Mouse (Mus musculus) embryonic fibroblast, embryonic 13.5 days (primary cell): ENCODE data around the gene Mettl7a2. TPM values are rescaled to one million over a fixed set of nuclear protein-coding genes. Genes with fewer than 3 reads are reported as not detected.
"Not testable (repeated sequence)": the region's sequence is repeated elsewhere in the genome, so short reads cannot be mapped to it uniquely, and the experiment has no call there.

Experiments used
- H3K27ac ChIP-seq: 2 replicates; pipeline ENCODE4 v1.5.1; 2012; ENCODE audit warnings: low read length, control low read depth, inconsistent platforms; ENCODE audit not compliant: insufficient read depth
- H3K4me1 ChIP-seq: 2 replicates; pipeline ENCODE4 v1.6.1; 2011; ENCODE audit warnings: low read length; ENCODE audit not compliant: control insufficient read depth, insufficient read depth
- H3K4me3 ChIP-seq: 2 replicates; pipeline ENCODE4 v1.5.1; 2011; ENCODE audit warnings: mild to moderate bottlenecking, control low read depth, low read length; ENCODE audit not compliant: insufficient read depth
- CTCF ChIP-seq: IDR thresholded peaks from 2 replicates; pipeline ENCODE4 v1.5.1; 2011; ENCODE audit warnings: mild to moderate bottlenecking, control low read depth, low read length, moderate library complexity, borderline replicate concordance; ENCODE audit not compliant: insufficient read depth
- POLR2A ChIP-seq: IDR thresholded peaks from 2 replicates; pipeline ENCODE4 v1.6.1; 2011; ENCODE audit warnings: low read depth, mild to moderate bottlenecking, control low read depth, low read length, moderate library complexity
- polyA plus RNA-seq: library from polyadenylated mRNA; stranded (reverse); fragments of >200 nt; gene quantifications from 2 replicates; pipeline ENCODE4 v1.2.4, GENCODE M21; 2011; ENCODE audit warnings: low read depth; ENCODE audit not compliant: missing spikeins, insufficient read length

Gene Mettl7a2
- polyA plus RNA-seq, 1 experiment: not detected

DNA sequence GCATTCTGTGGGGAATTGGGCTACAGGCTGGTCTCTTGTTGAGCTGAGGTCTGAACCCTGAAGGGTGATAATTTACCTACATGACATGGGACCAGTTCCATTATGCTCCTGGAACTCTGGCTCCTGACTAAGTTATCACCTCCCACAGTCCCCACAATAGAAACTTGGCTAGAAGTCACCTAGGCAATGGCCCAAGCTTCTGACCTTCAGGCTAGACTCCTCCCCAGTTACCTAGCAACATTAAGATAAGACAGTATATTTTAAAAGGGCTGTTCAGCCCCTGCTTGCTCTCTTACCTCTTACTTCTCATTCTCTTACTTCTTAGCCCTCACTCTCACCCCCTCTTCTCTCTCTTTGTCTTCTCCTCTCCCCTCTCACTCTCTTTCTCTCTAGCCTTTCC is 7.5 kb upstream of the Mettl7a2 start:
- H3K4me1 ChIP-seq: no peaks in the 10 kb centered on the region
- H3K4me3 ChIP-seq: no peak overlapping the region
- TF ChIP-seq CTCF (no peak), POLR2A (no peak)
- H3K27ac ChIP-seq: no peak overlapping the region

DNA sequence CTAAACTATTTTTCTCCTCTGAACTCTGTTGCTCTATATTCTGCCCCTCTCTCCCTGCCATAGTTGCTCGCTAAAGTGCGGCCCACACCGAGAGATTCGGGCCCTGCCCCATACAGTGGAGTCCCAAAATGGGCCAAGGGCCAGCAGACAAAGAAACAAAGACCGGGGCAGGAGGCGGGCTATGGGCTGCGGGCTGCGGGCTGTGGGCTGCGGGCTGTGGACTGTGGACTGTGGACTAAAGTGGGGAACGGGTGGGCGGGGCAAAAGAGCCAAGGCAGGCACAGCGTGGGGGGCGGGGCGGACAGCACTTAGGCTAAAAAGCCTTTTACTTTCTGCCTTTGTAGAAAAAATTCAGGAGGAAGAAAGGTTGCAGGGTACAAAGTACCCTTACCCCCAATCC is 6.2 kb upstream of the Mettl7a2 start:
- Histone ChIP-seq H3K4me3 (no peak overlapping the region), H3K4me1 (no peaks in the 10 kb centered on the region), H3K27ac (no peak overlapping the region)
- TF ChIP-seq POLR2A: no peak
- TF ChIP-seq CTCF: no peak

DNA sequence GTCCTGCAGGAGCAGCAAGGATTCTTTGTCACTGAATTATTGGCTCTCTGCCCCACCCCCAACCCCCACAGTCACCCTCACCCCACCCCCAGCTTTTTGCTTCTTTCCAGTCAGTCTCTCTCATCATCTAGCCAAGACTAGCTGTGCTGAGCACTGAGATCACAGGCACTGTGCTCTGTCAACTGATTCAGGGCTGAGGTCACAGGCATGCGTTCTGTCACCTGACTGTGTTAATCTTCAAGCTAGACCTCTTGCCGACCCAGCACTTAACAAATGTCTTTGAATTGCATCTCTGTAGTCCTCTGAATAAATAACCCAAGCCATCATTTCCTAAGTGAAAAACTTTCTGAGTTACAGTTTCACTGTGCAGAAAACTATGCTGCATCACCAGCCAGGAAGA is 3.5 kb upstream of the Mettl7a2 start:
- Histone ChIP-seq H3K4me1 (no peaks in the 10 kb centered on the region), H3K4me3 (no peak overlapping the region), H3K27ac (no peak overlapping the region)
- TF ChIP-seq POLR2A (no peak), CTCF (no peak)

DNA sequence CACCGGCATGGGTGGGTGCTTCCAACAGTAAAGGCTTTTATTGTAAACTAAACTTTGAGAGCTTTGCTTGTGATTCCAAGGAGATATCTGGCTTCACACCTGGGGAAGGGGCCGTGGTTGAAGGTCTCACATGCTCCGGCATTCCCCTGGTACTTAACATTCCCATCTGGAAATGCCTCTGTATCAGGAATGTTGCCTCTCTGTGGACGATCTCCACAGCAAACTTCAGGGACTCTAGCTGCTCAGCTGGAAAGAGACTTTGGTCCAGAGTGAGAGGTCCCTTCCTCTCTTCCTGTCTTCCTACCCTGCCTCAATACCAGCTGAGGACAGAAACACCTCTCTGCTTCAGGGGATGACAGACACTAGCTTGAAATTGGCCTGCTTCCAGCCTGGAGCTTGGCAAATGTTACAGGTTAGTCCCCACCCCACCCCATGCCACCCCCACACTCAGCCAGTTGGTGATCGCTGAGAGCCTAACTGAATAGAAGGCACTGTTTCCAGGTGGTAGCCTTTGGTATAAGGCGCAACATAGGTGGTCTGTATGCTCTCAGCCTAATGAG is 1.4 kb upstream of the Mettl7a2 start:
- Histone ChIP-seq H3K4me3 (no peak overlapping the region), H3K4me1 (no peaks in the 10 kb centered on the region), H3K27ac (no peak overlapping the region)
- TF ChIP-seq POLR2A: no peak
- no peak for TF ChIP-seq CTCF

DNA sequence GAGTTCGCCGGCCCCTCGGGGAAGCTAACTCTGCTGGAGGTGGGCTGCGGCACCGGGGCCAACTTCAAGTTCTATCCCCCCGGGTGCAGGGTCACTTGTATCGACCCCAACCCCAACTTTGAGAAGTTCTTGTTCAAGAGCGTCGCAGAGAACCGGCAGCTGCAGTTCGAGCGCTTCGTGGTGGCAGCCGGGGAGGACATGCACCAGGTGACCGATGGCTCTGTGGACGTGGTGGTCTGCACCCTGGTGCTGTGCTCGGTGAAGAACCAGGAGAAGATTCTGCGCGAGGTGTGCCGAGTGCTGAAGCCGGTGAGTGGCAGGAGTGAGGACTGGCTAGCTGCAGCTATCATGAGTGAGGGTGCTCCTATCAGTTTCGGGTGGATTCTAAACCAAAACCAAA is 399 bp downstream of the Mettl7a2 start:
- H3K4me3 ChIP-seq, H3K27ac ChIP-seq, H3K4me1 ChIP-seq: not testable (repeated sequence)

DNA sequence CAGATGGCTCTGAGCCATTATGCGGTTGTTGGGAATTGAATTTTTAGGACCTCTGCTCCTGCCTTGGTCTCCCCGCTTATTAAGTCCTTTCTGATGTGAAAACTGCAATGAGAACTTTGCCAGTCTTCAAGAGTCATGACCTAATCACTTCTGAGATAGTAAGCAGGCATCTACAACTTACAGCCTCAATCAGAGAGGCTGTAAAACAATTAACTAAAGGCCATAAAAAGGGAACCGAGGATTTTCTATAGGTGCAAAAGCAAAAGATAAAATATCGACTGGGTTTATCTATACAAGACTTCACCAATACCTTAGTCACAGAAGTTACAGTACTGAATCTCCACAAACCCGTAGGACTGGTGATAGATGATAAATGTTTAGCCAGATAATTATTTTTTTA is 2.9 kb downstream of the Mettl7a2 start:
- no peak for TF ChIP-seq CTCF
- no peak for TF ChIP-seq POLR2A
- Histone ChIP-seq H3K4me1 (no peaks in the 10 kb centered on the region), H3K4me3 (no peak overlapping the region), H3K27ac (no peak overlapping the region)

DNA sequence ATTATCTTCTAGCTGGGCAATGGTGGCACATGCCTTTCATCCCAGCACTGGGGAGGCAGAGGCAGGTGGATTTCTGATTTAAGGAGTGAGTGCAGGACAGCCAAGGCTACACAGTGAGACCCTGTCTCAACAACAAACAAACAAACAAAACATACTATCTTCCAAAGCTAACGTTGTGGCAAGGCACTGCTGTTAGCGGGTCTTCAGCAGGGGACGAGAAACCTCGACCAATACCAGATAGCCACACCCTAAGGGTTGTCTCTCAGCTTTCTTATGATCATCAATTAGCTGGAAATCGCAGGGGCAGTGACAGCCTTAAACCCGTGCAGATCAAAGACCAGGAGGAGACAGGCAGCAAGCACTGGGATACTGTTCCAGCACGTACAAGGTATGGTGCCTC is 11.2 kb downstream of the Mettl7a2 start, which contains the start of gene Higd1c:
Gene Higd1c, plus strand, starts transcription at position 301 of the 400 bp plus-strand sequence.
- TF ChIP-seq POLR2A: no peak
- no peak for TF ChIP-seq CTCF
- Histone ChIP-seq H3K4me3 (no peak within 1 kb of the TSS), H3K27ac (no peak within 1 kb of the TSS), H3K4me1 (no peaks in the 10 kb centered on the region)

DNA sequence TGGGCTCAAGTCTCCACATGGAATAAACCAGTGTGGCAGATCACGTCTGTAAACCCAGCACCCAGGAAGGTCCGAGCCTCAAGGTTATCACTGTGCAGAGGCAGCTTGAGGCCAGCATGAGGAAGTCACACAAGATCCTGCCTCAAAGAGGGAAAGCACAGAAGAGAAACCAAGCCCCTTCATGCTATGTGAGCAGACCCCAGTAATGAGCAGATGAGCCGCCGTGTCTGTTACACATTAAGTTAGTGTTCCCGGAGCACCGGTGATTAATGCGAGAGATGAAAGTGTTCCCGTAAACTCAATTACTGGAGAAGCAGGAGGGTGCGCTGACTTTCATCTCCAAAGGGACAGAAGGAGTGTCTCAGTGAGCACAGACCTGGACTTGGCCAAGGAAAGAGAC is 13.0 kb downstream of the Mettl7a2 start:
- not testable (repeated sequence) for H3K4me1 ChIP-seq, H3K27ac ChIP-seq, H3K4me3 ChIP-seq

DNA sequence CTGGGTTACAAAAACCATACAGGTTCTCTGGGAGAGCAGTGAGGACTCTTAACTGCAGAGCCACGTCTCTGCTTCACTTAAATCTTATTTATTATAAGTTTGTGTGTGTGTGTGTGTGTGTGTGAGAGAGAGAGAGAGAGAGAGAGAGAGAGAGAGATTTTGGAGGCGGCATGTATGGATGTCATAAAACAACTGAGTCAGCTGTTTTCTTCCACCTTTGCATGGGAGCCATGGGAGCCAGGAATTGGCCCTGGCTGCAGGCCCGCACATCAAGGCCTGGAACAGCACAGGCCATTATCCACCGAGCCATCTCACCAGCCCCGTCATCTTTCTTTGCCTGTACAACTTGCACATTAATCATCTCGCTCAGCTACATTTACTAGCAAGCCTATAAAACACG is 14.1 kb downstream of the Mettl7a2 start:
- Histone ChIP-seq H3K4me3 (no peak overlapping the region), H3K4me1 (no peaks in the 10 kb centered on the region), H3K27ac (no peak overlapping the region)
- TF ChIP-seq POLR2A: no peak
- TF ChIP-seq CTCF: no peak

DNA sequence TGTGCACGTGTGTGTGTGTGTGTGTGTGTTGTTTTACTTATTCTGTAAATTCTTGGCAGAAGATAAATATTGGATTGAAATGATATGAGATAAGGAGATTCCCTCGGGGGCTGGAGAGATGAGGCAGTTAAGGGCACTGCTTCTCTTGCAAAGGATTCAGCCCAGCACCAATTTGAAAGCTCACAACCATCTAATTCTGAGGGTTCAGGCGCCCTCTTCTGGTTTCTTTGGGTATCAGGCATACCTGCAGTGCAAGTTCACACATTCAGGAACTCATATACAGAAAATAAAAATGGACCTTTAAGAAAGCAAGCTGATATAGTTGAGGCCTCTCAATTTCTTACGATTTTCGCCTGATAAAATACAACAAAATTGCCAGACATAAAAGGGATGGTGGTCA is 22.1 kb downstream of the Mettl7a2 start:
- no peak overlapping the region for H3K27ac ChIP-seq
- TF ChIP-seq POLR2A: no peak

DNA sequence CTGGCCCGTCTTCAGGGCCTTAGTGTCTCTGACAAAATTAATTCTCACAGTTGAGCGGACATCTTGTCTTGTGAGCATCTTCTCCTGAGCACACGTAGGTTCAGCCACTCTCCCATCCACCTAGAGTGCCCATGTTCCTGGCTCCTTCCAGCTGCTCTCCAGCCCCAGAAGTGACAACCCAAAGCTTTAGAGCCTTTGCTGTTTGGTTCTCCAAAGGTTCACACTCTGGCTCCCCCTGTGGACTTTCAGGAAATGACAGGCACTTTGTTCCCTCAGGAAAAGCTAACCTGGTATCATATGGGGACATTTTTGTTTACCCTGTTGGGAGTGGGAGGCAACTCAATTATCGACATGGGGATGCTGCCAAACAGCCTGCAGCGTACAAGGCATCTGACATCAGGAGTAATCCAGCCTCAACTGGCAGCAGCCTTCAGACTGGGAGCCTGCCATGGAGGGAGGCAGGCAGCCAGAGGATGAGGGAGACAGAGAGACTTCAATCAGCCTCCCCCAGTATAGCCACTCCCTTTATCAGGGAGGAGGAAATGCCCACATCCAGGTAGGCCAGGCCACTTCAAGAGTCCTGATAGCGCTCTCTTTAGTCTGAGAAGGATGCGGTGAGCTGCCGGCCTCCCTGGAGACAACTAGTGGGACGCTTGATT is 25.0 kb downstream of the Mettl7a2 start:
- not testable (repeated sequence) for H3K4me3 ChIP-seq, H3K4me1 ChIP-seq, H3K27ac ChIP-seq

More for the DNA sequence above, 22.1 kb downstream of the Mettl7a2 start:
- no peaks in the 10 kb centered on the region for H3K4me1 ChIP-seq
- H3K4me3 ChIP-seq: no peak overlapping the region
